Mouse (Mus musculus) limb, embryonic 12.5 days (tissue): ENCODE data around the gene Tasp1. TPM values are rescaled to one million over a fixed set of nuclear protein-coding genes. Genes with fewer than 3 reads are reported as not detected.
"Not testable (repeated sequence)": the region's sequence is repeated elsewhere in the genome, so short reads cannot be mapped to it uniquely, and the experiment has no call there.

Source experiments
- ATAC-seq: fragments of 200-750 bp; cut with Nextera tagmentation; 2 replicates; pipeline ENCODE4 v1.8.0; 2017; ENCODE audit warnings: low read depth, moderate TSS enrichment; ENCODE audit not compliant: insufficient number of reproducible peaks, insufficient read depth, low FRiP score, low TSS enrichment
- H3K27ac ChIP-seq: fragments of 300-500 bp; sonication (generic); 2 replicates; pipeline ENCODE4 v1.5.1; 2016; ENCODE audit warnings: mild to moderate bottlenecking, moderate library complexity
- H3K27me3 ChIP-seq: fragments of 300-500 bp; sonication (generic); 2 replicates; pipeline ENCODE4 v1.6.1; 2016; ENCODE audit warnings: mild to moderate bottlenecking, moderate library complexity
- H3K36me3 ChIP-seq: fragments of 300-500 bp; sonication (generic); 2 replicates; pipeline ENCODE4 v1.6.1; 2016; ENCODE audit warnings: mild to moderate bottlenecking, moderate library complexity
- H3K4me1 ChIP-seq: fragments of 300-500 bp; sonication (generic); replicated peaks from 2 replicates; pipeline ENCODE4 v1.6.1; 2016
- H3K4me2 ChIP-seq: fragments of 300-500 bp; sonication (generic); 2 replicates; pipeline ENCODE4 v1.6.1; 2016; ENCODE audit warnings: mild to moderate bottlenecking, moderate library complexity
- H3K4me3 ChIP-seq: fragments of 300-500 bp; sonication (generic); replicated peaks from 2 replicates; pipeline ENCODE4 v1.5.1; 2016; ENCODE audit warnings: mild to moderate bottlenecking
- H3K9ac ChIP-seq: fragments of 300-500 bp; sonication (generic); replicated peaks from 2 replicates; pipeline ENCODE4 v1.6.1; 2016; ENCODE audit warnings: mild to moderate bottlenecking, moderate library complexity
- H3K9me3 ChIP-seq: fragments of 300-500 bp; sonication (generic); 2 replicates; pipeline ENCODE4 v1.6.1; 2016; ENCODE audit warnings: mild to moderate bottlenecking, moderate library complexity
- WGBS: fragments of 180-500 bp; shearing (Covaris S2); methylation state at CpG from one replicate; pipeline ENCODE4 v1.1.7; 2016; 5-methylcytosine and 5-hydroxymethylcytosine counted together
- polyA plus RNA-seq: library from polyadenylated mRNA; unstranded; fragments of >200 nt; fragmentation: Nextera tagmentation; extraction: Ambion mirVana; gene quantifications from 2 replicates; pipeline ENCODE4 v1.2.1, GENCODE M21; 2016

Gene Tasp1
- polyA plus RNA-seq, 1 experiment from 2014 or later = 21.6 TPM

DNA sequence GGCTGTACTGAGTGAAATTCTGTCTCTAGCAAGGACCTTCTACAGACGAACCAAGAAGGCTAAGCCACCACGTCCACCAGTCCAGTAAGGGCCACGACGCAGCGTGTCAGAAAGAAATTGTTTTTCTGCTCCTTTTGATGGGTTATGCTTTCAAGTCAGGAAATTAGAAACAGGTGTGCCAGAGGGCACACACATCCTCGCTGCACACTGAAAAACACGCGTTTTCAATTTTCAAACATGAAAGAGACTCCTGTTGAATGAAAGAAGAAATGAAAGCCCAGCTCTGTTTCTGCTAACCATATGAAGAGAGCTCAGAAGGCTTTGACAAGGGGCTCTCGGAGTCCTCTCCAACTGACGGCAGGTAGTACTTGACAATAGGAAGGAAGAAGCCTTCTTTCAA lies 132.0 kb downstream of the Tasp1 start:
- 10% methylated on average over 10 of the region's 10 CpGs for WGBS
- H3K4me2 ChIP-seq = peak overlapping the region; percentile 31

DNA sequence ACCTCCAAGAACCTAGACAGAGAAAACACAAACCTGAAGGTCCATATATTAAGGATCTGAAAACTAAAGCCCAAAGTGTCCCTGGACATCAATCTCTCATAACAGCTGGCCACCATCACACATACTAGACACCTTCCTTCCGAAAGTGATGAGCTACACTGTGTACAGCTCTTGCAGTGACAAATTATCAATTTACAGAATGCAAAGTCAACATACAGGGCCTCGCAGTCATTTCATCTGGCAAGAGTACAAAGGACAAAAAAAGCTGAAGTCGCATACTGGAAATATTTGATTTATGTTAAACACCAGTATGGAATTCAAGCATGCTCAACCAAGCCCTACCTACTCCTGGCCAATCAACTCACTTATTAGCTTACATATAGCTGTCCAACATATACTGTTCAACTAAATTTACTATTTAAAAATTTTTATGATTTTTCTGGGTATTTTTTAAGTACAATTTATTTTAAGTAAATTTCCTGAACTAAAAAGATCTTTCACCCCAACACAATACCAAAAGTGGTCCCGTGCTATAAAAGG lies 132.5 kb downstream of the Tasp1 start:
- Histone ChIP-seq H3K27me3 (no peaks in the 10 kb centered on the region), H3K27ac (peak overlapping the region; percentile 88), H3K36me3 (no peaks in the 10 kb centered on the region), H3K4me1 (peaks cover 33% of the 10 kb centered on the region), H3K4me3 (no peak overlapping the region), H3K9ac (no peak overlapping the region), H3K4me2 (peak overlapping the region; percentile 31), H3K9me3 (no peaks in the 10 kb centered on the region)
- WGBS = 55% methylated on average over 4 of the region's 4 CpGs
- peak; percentile 61; the same call in 1 of the 2 replicates for ATAC-seq

More for the DNA sequence above, 132.0 kb downstream of the Tasp1 start:
- Histone ChIP-seq H3K36me3 (no peaks in the 10 kb centered on the region), H3K27ac (peak overlapping the region; percentile 88), H3K27me3 (no peaks in the 10 kb centered on the region), H3K9me3 (no peaks in the 10 kb centered on the region), H3K9ac (no peak overlapping the region), H3K4me1 (peaks cover 33% of the 10 kb centered on the region), H3K4me3 (no peak overlapping the region)
- peak; percentile 72 for ATAC-seq

DNA sequence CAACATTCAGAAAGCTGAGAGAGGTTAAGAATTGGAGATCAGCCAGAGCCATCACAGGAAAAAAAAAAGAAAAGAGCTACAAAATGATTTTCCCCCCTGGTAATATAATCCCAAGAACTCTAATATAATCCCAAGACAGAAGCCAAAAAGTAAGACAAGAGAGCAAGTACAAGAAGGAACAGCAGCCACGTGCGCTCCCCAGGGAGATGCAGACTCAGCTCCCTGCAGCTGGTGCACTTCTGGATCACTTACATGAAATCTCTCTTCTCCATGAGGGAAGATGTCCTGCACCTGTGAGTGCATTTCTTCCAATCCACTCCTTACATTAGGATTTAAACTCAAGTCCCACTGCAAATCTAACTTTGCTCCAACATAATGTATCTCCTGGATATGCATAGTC lies 134.4 kb downstream of the Tasp1 start:
- 58% methylated on average over 2 of the region's 2 CpGs for WGBS
- Histone ChIP-seq H3K4me2 (no peak overlapping the region), H3K4me3 (no peak overlapping the region), H3K9ac (no peak overlapping the region), H3K9me3 (no peaks in the 10 kb centered on the region), H3K36me3 (no peaks in the 10 kb centered on the region), H3K27me3 (no peaks in the 10 kb centered on the region), H3K4me1 (peaks cover 33% of the 10 kb centered on the region), H3K27ac (no peak overlapping the region)
- no peak for ATAC-seq

DNA sequence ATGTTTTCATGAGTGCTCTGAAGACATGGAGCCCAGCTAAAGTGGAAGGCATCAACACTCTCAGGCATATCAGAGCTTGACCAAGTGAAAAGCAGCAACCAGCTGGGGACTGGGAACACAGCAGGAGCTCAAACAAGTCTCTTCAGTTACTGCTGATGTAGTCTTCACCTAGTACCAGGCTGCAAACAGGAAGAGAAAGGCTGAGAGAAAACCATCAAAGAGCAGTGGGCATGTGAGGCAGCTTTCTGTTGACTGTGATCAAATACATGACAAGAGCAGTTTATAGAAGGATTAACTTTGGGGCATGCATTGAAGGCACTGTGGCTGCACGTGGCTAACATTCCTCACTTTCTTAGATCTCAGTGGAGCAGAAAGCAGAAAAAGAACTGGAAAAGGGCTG lies 141.7 kb downstream of the Tasp1 start:
- peaks cover 5% of the 10 kb centered on the region; the same call in 1 of the 2 replicates for H3K4me1 ChIP-seq
- no peak for ATAC-seq
- no peak overlapping the region for H3K4me3 ChIP-seq
- H3K4me2 ChIP-seq = no peak overlapping the region
- H3K27ac ChIP-seq = 0 out of 2 replicates have a peak overlapping the region, but pooled peaks have one; percentile 41
- whole genome bisulfite sequencing = 7% methylated on average over 1 of the region's 1 CpGs
- H3K36me3 ChIP-seq = no peaks in the 10 kb centered on the region
- H3K9ac ChIP-seq = no peak overlapping the region
- H3K27me3 ChIP-seq = no peaks in the 10 kb centered on the region
- no peaks in the 10 kb centered on the region for H3K9me3 ChIP-seq

DNA sequence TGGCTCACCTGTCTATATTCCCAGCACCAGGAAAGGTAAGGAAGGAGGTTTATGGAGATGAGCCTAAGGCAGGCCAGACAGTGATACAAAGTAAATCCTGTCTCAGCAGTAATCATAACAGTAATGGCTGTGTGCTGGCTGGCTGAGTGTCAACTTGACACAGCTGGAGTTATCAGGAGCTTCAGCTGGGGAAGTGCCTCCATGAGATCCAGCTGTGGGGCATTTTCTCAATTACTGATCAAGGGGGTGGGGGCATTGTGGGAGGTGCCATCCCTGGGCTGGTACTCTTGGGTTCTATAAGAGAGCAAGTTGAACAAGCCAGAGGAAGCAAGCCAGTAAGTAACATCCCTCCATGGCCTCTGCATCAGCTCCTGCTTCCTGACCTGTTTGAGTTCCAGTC lies 145.2 kb downstream of the Tasp1 start:
- H3K9me3 ChIP-seq, ATAC-seq, H3K9ac ChIP-seq, H3K4me3 ChIP-seq, H3K27me3 ChIP-seq, H3K36me3 ChIP-seq, H3K4me1 ChIP-seq, H3K27ac ChIP-seq, H3K4me2 ChIP-seq: not testable (repeated sequence)

DNA sequence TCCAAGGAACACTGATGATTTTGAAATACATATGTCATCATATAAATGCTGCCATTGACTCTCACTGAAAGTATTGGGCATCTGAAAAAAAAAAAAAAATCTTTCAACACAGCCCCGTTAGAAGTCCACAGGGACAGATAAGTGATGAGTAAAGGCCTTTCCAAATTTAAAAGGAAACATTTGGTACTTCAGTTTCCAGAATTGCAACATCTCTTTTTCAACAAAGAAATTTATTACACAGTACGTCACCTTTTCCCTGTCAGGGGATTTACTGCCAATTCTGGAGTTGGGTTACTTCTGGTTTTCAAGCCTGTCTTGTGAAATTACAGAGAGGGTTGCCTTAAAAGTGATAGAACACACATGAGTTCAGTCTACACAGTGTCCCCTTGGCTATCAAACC lies 146.8 kb downstream of the Tasp1 start:
- no peak overlapping the region for H3K27ac ChIP-seq
- H3K9ac ChIP-seq = no peak overlapping the region
- 53% methylated on average over 2 of the region's 2 CpGs for WGBS
- no peaks in the 10 kb centered on the region for H3K27me3 ChIP-seq
- ATAC-seq = no peak
- H3K36me3 ChIP-seq = no peaks in the 10 kb centered on the region
- no peaks in the 10 kb centered on the region for H3K9me3 ChIP-seq
- H3K4me1 ChIP-seq = peaks cover under 1% of the 10 kb centered on the region; the same call in 1 of the 2 replicates
- no peak overlapping the region for H3K4me3 ChIP-seq
- no peak overlapping the region for H3K4me2 ChIP-seq

DNA sequence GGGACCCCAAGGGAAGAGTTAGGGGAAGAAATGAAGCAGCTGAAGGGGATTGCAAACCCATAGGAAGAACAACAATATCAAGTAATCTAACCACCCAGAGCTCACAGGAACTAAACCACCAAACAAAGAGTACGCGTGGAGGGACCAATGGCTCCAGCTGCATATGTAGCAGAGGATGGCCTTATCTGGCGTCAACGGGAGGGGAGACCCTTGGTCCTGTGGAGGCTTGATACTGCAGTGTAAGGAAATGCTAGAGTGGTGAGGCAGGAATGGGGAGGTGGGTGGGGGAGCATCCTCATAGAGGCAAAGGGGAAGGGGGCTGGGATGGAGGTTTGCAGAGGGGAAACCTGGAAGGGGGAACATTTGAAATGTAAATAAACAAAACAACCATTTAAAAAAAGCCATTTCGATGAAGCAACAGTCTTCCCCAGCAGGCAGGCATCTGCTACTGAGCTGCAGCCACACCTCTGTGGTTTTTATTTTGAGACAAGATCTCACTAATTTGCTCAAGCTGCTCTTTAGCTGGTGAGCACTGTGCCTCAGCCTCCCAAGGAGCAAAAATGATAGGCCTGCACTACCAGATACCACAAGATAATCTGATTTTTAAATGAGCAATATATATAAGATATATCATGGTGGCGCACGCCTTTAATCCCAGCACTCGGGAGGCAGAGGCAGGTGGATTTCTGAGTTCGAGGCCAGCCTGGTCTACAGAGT lies 160.0 kb downstream of the Tasp1 start:
- Histone ChIP-seq H3K4me3 (no peak overlapping the region), H3K27ac (no peak overlapping the region), H3K27me3 (no peaks in the 10 kb centered on the region), H3K4me2 (no peak overlapping the region), H3K9ac (no peak overlapping the region), H3K4me1 (no peaks in the 10 kb centered on the region), H3K36me3 (0 out of 2 replicates have a peak, but pooled peaks cover 4% of the 10 kb centered on the region), H3K9me3 (no peaks in the 10 kb centered on the region)
- 87% methylated on average over 9 of the region's 9 CpGs for WGBS
- ATAC-seq = no peak

DNA sequence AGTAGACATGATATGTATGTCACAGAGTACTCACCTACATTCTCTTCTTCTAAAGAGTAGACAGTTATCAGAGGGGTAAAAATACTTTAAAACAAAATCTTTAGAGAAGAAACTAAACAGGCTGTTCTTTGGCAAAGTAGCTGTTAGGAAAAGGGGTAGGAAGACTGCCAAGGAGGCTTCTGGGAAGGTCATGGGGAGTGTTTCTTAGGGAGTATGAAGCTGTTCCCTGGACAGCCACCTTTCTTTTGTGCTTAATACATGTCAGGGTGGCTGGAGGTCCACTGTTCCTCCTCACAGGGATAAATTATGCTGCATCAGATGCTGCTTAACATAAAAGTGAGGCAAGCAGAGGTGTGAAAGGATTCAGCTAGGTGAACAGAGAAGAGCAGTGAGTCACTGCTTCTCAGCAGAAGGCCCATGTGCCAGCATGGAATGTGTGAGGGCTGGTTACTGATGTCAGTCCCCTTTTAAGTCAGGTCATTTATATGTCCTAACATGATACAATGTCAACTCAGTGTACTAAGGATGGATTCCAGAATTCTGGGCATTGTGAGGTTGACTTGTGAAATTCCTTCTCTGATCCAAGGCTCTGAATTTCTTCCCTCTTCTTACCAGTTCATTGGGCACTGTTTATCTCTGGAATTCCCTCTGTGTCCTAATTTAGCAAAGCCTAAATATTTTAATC lies 175.1 kb downstream of the Tasp1 start:
- no peaks in the 10 kb centered on the region for H3K27me3 ChIP-seq
- ATAC-seq = no peak
- no peak overlapping the region for H3K27ac ChIP-seq
- no peaks in the 10 kb centered on the region for H3K4me1 ChIP-seq
- H3K9me3 ChIP-seq = no peaks in the 10 kb centered on the region
- H3K9ac ChIP-seq = no peak overlapping the region
- no peak overlapping the region for H3K4me2 ChIP-seq
- H3K36me3 ChIP-seq = no peaks in the 10 kb centered on the region
- no peak overlapping the region for H3K4me3 ChIP-seq

DNA sequence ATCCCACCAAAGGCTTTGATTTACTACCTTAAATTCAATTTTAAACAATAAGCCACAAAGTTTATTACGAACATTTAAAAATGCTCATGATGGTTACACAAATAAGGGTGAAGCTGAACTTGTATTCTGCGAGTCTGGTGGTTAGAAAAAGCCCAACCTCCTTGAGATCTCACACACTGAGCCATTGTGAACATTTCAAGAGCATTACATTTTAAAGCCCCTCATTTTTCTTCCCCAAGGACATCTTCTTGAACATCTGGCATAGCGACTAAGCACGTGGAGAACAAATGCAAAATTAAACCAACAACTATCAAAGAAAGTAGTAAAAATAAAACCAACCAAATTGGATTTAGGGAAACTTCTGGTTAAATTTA lies 182.4 kb downstream of the Tasp1 start:
- Histone ChIP-seq H3K27me3 (no peaks in the 10 kb centered on the region), H3K27ac (no peak overlapping the region), H3K4me2 (no peak overlapping the region), H3K9me3 (no peaks in the 10 kb centered on the region), H3K9ac (no peak overlapping the region), H3K4me1 (peaks cover 7% of the 10 kb centered on the region), H3K36me3 (no peaks in the 10 kb centered on the region), H3K4me3 (no peak overlapping the region)
- ATAC-seq = no peak
- WGBS = 55% methylated on average over 4 of the region's 4 CpGs

DNA sequence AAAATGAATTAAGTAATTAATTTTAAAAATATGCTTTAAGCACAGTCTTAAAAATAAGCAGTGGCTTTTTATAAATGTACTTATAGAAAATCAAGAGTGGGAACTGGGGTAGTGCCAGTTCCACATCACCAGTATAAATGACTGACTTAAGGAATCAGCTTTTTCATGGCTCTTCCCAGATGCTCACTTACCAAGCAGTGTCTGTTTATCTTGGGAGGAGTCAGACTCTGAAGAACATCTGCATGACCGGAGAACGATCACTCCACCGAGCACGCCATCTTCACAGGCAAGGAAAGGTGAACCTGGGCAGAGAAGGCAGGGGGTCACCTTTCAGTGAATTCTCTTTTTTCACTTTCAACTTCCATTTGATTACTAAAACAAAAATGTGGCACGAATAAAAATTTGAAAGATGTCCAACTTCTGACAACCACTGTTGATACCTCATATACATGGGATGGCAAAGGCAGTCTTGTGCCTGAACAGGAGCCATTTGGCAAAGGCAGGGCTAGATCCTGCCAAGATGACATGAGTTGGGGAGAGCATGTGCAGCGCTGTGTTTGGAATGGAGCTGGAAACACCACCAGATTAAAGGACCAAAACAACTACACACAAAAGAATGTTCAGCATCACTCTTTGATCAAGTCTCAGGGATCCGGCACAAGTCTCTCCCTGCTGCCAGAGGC lies 182.9 kb downstream of the Tasp1 start:
- Histone ChIP-seq H3K27me3 (no peaks in the 10 kb centered on the region), H3K4me1 (peaks cover 7% of the 10 kb centered on the region), H3K36me3 (no peaks in the 10 kb centered on the region), H3K9me3 (no peaks in the 10 kb centered on the region), H3K27ac (no peak overlapping the region), H3K4me2 (no peak overlapping the region), H3K9ac (no peak overlapping the region), H3K4me3 (no peak overlapping the region)
- no peak for ATAC-seq
- WGBS = 85% methylated on average over 7 of the region's 7 CpGs

DNA sequence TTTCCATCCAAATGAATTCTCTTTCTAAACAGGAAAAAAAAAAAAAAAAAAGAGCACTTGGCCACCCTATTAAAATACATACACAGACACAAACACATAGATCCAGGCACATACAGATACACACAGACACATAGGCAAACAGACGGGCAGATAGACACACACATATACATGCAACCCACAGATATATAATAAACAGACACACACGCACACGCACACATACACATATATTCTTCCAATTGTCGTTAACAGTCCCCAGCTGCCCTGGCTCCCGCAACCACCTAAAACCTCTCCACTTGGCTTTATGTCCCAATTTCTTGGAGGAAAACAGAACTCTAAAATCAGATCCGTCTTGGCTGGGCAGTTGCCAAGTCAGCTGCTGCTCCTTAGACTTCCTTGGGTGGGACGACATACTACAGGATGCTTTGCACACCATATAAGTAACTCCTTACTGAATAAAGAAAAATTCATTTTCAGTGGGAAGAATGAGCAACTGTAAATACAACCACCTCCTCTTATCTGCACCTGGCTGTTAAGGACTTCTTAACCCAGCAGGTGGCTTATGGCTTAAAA lies 188.5 kb downstream of the Tasp1 start:
- ATAC-seq = no peak
- 73% methylated on average over 7 of the region's 7 CpGs for WGBS
- H3K9ac ChIP-seq = no peak overlapping the region
- H3K4me2 ChIP-seq = no peak overlapping the region
- H3K4me1 ChIP-seq = peaks cover 24% of the 10 kb centered on the region
- no peaks in the 10 kb centered on the region for H3K27me3 ChIP-seq
- H3K9me3 ChIP-seq = no peaks in the 10 kb centered on the region
- H3K4me3 ChIP-seq = no peak overlapping the region
- no peaks in the 10 kb centered on the region for H3K36me3 ChIP-seq
- H3K27ac ChIP-seq = no peak overlapping the region
